Mouse (Mus musculus): ENCODE results near the gene Tes.

DNA sequence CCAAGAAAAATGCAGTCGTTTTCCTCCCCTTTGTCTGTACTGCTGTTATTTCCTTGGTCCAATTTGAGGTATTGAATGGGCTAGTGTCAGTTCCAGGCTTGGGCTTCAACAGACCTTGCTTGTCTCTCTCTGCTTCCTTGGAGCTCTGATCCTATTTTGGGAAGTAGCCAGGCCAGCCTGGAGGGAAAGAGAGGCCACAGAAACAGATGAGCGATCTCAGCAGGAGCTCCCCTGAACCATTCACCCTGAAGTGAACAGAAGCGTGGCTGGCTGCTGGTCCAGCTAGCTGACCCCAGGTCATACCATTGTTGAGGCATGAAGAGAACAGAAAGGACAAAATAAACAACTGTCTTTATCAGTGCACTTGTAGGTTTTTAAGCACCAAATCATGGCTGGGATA, 12.8 kb downstream of the Tes start:
- TF ChIP-seq CTCF (IDR thresholded peaks at IDR 0.05; ENCODE audit: low read depth, low read length): no peak
- TF ChIP-seq POLR2A (IDR thresholded peaks at IDR 0.05; ENCODE audit: borderline replicate concordance, low read depth, low read length): no peak

Data from bone marrow macrophage, adult 2 months (primary cell).